Comparison of ENCODE assay signal across 6 mouse cellular contexts in genomic region chr10:82589673-82590072, GRCm38 (mm10). TPM values are rescaled to one million over a fixed set of nuclear protein-coding genes. Genes with fewer than 3 reads are reported as not detected.
DNase-seq lines count a peak whose midpoint lies in the region; TF ChIP-seq lines count a peak whose summit lies in the region.
"Not testable (repeated sequence)": the region's sequence is repeated elsewhere in the genome, so short reads cannot be mapped to it uniquely, and the experiment has no call there.

No protein-coding gene starts in this region.

- not testable (repeated sequence) for H3K27ac ChIP-seq in CH12.LX (ENCODE audit: insufficient read depth, low read depth)

- dilution Hi-C loops in CH12.LX (cut with MboI; ENCODE audit: extremely low pct_ligation_motif_present, extremely low pct_unique_long_range_greater_than_20kb, low sequenced_read_pairs): not testable (repeated sequence)

- not testable (repeated sequence) for TF ChIP-seq EP300 in CH12.LX (IDR thresholded peaks at IDR 0.05; ENCODE audit: low read length)

- H3K9me3 ChIP-seq in CH12.LX (replicated peaks; ENCODE audit: low read length): not testable (repeated sequence)

- in situ Hi-C loops in CH12.LX (cut with MboI; ENCODE audit: low pct_ligation_motif_present, low pct_unique_long_range_greater_than_20kb, low sequenced_read_pairs): not testable (repeated sequence)

- peak in 1 of 2 experiments; percentile 34; a peak in 2 of 4 replicates for TF ChIP-seq CTCF in CH12.LX (conservative IDR thresholded peaks at IDR 0.05 in 1 of 2, IDR thresholded peaks at IDR 0.05 in 1 of 2; ENCODE audit: low read depth in 2 of 2, low read length in 2 of 2)

- not testable (repeated sequence) for H3K79me2 ChIP-seq in CH12.LX (replicated peaks; ENCODE audit: control insufficient read depth, extremely low read depth, insufficient read depth, poor library complexity, severe bottlenecking)

- H3K9ac ChIP-seq in CH12.LX (ENCODE audit: insufficient read depth, low read depth): not testable (repeated sequence)

- not testable (repeated sequence) for H3K36me3 ChIP-seq in CH12.LX (replicated peaks in 1 of 2; ENCODE audit: control insufficient read depth in 1 of 2, insufficient read depth in 1 of 2, low read length in 1 of 2)

- not testable (repeated sequence) for H3K4me1 ChIP-seq in CH12.LX (ENCODE audit: control insufficient read depth in 1 of 2, insufficient read depth in 2 of 2)

- DNase-seq in A20 (ENCODE audit: low read depth, low spot score) (peak; percentile 31), CH12.LX (ENCODE audit: extremely low read depth) (peak; percentile 23), ES-CJ7 (ENCODE audit: low read depth, low spot score) (peak; percentile 89), MEL-GATA-1-ER (ENCODE audit: extremely low read depth, low read depth) (peak; percentile 50), ZHBTc4 (ENCODE audit: low read depth, low spot score) (peak; percentile 89)
- DNase-seq in heart, adult 11 months: peak; percentile 77

- not testable (repeated sequence) for TF ChIP-seq POLR2A in CH12.LX (IDR thresholded peaks at IDR 0.05; ENCODE audit: low read depth, low read length)

- H3K4me3 ChIP-seq in CH12.LX (replicated peaks in 1 of 3; ENCODE audit: low read depth in 2 of 3, low read length in 2 of 3, poor library complexity in 1 of 3): not testable (repeated sequence)

- not testable (repeated sequence) for H3K27me3 ChIP-seq in CH12.LX (replicated peaks)

- TF ChIP-seq RAD21 in CH12.LX (IDR thresholded peaks at IDR 0.05; ENCODE audit: low read depth, low read length): not testable (repeated sequence)

- H3K4me2 ChIP-seq in CH12.LX (ENCODE audit: insufficient read depth, low read depth, poor library complexity, severe bottlenecking): not testable (repeated sequence)

TF ChIP-seq in CH12.LX, 34 proteins besides CTCF, POLR2A, EP300 and RAD21:
- peak; percentile 34; the same call in 1 of the 2 replicates for TF ChIP-seq NRF1 (IDR thresholded peaks at IDR 0.05; ENCODE audit: low read depth, low read length)
TF ChIP-seq in CH12.LX: peak in this region for 1; not testable (repeated sequence) for 33.

RNA-seq across cellular contexts. Expression of gene 1190007I07Rik, which starts 33.4 kb away (rescaled TPM):
- 35.7 and 40.0 TPM in 2 replicates for total RNA-seq in CH12.LX (2012; rRNA removed)
- 59.7 and 70.5 TPM in 2 replicates for total RNA-seq in CH12.LX (2014; rRNA removed)
- 43.8 and 53.6 TPM in 2 replicates for polyA plus RNA-seq in CH12.LX (2012; ENCODE audit: insufficient read length, low read depth)

RNA-seq across cellular contexts. Expression of gene Tdg, which starts 40.0 kb away (rescaled TPM):
- 63.0 and 70.0 TPM in 2 replicates for total RNA-seq in CH12.LX (2012; rRNA removed)
- total RNA-seq in CH12.LX (2014; rRNA removed): 85.8 and 88.9 TPM in 2 replicates
- 115 and 129 TPM in 2 replicates for polyA plus RNA-seq in CH12.LX (2012; ENCODE audit: insufficient read length, low read depth)

Comparison
In these comparisons a context has a peak if more than half of its experiments do, and no peak if none do; other contexts are left out.
1. DNase-seq: peak in every context shown above with its lines; median percentile 89 in ES-CJ7; 89 in ZHBTc4; 77 in heart, adult 11 months; 50 in MEL-GATA-1-ER; 31 in A20; 23 in CH12.LX.